Mouse (Mus musculus): ENCODE measurements at regions not wholly inside any gene's neighbourhood (a gene's known extent, or its start where the extent isn't known, plus 50 kb on each side); places are given as distances from the start of the nearest gene placed in this dataset.

DNA sequence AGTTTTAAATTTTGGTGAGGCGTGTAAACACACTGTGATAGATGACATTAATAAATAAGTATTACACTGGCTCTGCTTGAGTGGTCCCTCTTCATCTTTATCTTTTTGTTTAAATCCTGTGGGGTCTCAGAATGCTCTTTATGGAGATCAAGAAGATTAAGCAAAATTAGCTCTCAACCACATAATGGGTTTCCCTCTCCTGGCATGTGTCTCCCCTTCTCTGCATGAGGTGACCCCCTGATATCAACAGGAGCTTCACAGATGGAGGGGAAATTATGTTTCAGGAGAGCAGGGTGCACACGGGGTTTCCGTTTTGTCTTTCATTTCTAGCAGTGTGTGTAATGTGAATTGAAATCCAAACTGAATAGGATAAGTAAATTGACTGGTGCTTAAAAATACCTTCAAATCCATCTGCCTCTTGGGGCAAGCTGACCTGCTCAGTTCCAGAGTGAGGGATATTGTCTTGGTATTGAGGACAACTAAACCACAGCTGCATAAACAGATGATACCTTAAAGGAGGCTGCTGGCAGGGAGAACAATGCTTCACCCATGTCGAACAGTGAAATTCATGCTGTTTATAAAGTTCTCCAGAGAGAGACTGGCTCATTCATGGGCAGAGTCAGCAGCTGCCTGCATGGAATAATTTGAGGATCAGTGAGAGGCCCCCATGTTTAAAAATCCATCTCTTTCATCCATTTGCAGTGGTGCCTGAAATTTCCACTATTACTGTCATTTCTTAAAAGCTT lies 518.3 kb upstream of the Nr2f1 start:
- no peak for DNase-seq

DNA sequence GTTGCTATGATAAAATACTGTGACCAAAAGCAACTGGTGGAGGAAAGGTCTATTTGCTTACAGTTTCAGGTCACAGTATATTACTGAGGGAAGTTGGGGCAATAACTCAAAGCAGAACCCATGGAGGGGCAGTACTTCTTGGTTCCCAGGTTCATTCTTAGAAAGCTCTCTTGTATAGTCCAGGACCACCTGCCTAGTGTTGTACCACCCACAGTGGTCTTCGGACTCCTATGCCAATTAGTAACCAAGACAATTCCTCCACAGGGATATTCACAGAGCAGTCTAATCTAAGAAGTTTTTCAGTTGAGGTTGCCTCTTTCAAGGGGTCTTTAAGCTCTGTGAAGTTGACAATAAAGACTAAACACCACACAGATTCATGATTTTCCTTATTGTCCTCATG lies 517.6 kb upstream of the Nr2f1 start:
- no peak for DNase-seq

DNA sequence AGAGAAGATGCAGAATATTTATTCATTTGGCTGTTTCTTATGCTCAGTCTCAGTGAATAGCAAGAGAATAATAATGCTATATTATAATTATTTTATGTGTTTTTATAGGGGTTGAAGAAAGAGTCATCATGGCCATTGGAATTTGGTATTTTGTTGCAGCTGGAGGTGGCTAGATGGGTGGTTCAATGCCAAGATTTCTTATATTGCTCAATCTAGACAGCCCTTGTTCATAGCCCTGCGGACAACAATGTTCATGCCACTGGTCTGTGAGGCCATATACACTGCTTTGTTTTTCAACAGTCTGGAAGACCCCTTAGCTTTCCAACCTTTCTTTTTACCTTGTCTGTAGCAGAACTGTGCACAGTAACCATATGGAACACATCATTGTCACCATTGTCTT lies 505.1 kb upstream of the Nr2f1 start:
- no peak for DNase-seq

DNA sequence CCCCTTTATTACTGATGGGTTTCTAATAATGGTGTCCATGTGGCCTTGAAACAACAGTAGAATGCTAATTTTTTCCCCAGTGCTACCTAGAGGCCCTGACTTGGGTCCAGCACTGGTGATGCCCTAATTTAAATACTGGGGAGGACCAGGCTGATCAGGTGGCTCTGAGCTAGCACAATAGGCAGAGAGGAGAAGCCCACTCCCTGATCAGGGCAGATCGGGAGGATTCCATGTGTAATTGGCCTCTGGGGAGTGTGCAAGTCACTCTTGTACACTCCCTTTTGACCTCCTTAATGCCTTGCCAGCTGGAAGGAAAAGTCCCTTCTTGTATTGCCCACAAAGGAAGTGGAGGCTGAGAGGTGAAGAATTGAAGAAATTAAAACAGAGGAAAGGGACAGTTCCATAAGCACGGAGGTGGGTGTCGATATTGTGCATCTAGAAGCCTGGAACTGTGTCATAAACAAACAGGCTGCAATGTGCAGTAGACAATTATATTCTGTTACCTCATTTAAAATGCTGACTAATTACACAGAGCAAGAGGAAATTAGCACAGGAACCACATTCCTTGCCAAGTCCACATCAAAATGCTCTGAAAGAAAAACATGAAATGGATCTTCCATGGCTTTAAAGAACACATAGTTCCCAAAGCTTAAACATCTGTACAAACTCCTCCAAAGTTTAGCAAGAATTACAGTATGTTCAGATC lies 498.4 kb upstream of the Nr2f1 start:
- peak; percentile 5 for DNase-seq

DNA sequence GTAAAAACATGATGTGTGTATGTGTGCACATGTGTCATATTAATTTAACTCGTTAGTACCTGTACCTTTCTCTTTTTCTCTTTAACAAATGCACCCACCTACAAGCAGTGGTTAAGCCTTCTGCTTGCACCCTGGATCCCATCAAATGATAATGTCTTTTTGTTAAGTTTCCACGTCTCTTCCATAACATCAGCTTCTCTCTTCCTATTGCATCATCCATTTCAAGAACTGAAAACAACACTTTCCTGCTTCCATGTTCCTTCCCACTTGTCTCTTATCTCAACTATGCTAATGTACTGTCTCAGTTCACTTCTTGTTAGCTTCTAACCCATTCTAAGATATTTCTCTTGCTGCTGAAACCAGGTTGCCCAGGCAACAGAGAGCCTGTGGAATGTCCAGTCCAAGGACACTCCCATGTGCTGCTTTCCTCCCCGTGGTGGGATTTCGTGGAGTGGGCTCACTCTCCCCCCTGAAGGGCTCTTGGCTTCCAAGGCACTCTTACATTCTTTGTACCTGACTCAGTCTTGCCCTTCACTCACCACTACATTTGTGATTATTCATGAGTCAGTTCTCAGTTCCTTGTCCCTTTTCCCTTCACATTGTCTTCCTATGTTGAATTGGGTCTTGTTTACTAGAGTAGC lies 479.8 kb upstream of the Nr2f1 start:
- DNase-seq: no peak

DNA sequence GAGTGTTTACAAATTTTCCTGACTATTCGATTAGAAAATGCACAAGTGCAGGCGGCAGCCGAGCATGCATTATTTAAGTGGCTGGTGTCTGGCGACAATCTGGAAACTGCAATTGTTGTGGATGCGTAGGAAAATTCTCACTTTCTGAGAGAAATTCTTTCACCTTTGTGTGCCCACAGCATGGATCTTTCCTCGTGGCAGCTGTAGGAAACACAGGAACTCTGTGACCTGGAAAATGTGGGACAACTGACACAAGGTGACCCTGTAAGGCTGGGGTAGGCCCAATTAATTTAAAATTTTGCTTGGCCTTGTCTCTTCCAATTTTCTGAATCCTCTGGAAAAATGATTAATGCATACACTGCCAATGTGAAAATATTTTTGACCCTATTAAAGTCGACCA lies 478.7 kb upstream of the Nr2f1 start:
- DNase-seq: no peak

DNA sequence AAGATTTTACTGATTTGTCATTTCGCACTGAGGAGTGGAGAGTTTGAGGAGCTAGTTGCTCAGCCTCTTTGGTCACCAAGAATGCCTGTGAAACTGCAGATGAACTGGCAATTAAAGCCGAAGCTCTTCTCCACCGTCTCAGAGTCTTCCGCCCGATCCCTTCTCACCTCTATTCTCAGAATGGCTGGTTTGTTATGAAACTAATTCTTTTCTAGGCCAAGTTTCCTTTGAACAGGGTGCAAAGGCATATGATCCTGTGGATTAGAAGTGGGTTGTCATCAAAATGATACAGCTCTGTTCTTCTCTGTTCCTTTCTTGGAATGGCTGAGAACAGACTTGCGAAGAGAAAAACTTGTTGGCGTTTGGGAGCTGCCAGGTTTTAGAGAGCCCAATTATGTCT lies 458.7 kb upstream of the Nr2f1 start:
- no peak for DNase-seq

DNA sequence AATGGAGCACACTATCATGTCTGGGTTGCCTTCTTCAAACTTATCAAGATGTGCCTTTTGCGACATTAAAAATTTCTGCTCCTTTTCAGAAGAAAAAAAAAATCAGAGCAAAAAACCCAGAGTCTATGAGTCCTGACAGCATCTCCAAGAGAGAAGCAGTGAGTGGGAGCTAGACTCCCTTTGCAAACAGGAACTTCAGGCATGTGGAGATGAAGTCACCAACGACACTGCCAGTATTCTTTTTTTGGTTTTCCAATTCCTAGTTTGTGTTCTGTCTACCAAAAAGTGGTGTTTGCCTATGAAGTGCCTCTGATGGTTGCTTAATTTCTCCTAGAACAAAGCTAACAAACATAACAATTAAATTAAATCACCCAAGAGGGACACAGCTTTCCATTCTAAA lies 457.2 kb upstream of the Nr2f1 start:
- no peak for DNase-seq

DNA sequence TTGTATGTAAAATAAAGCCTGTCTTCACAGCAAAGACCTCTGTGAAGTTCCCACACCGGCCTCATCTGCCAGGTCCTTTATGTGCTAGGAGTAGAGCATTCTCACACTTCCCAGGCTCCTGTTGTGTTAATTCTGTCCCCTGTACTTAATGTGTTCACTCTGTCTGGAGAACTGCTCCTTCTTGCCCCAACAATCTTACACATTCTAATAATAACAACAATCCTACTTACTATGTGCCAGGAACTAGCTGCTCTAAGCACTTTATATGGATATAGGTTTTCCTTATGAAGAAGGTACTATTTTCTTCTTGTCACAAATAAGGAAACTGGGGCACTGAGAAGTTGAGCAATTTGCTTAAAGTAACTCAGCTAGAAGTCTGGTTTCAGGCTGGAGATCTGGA lies 456.6 kb upstream of the Nr2f1 start:
- DNase-seq: no peak

DNA sequence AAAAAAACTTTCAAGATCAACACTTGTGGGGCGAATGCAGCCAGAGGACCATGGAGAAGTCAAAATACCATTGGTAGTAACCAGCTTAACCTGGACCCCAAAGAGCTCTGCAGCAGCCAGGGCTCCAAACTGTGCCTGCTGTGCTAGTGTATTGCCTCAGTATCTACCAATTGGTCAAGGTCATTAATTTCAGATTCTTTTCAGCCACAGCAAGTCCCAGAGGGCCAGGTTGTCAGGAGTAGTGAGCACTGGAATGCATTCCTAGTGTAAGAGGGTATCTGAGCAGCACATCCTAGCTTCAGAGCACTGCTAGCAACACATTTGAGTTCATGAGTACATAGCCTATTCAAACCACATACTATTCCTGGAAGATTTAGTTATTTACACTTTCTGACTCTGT lies 451.3 kb upstream of the Nr2f1 start:
- DNase-seq: no peak

DNA sequence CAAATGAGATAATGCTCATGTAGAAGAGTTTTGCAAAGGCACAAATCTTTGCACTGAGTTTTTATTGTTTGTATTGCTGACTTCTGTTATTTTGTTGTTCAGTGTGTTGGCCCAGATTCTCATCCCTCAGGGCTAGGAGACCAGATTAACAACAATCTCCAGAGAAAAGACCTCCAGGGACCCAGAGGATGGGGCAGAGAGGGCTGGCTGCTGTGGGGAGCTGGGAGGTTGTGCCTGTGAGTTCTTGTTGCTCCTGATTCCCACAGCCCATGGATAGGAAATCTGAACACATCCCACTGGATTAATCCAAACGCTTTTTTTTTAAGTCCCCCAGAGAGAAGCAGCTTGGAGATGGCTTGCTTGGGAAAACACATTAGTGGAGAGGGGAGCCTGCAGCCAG lies 445.0 kb upstream of the Nr2f1 start:
- DNase-seq: no peak

DNA sequence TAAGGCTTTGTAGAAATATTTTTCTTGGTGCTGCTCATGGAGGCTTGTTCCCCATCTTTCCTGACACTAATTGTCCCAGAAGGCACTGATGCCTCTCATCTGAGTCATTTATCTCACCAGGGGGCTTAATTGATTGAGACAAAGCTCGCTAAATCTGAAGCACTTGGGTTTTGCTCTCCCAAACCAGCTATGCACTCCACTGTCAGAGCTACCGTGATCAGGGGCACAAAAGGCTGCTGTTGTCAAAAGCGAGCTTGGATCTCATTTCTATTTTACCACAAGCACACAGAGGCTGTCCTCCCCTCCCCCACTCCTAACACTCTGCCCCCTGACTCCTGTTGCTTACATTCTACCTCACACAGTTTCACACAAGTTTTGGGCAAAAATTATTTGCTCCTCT lies 443.5 kb upstream of the Nr2f1 start:
- no peak for DNase-seq

DNA sequence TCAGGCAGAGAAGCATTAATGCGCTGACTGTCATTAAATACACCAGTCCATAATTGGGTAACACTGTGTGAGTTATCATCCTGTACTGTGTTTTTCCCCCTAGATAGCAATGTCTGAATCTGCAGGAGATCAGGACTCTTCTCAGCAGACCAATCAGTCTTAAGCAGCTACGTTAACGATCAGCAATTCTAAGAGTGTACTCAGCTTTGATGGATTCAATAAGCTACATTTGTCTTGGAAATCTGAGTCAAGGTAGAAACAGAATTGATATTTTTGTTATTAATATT lies 442.8 kb upstream of the Nr2f1 start:
- DNase-seq: no peak

DNA sequence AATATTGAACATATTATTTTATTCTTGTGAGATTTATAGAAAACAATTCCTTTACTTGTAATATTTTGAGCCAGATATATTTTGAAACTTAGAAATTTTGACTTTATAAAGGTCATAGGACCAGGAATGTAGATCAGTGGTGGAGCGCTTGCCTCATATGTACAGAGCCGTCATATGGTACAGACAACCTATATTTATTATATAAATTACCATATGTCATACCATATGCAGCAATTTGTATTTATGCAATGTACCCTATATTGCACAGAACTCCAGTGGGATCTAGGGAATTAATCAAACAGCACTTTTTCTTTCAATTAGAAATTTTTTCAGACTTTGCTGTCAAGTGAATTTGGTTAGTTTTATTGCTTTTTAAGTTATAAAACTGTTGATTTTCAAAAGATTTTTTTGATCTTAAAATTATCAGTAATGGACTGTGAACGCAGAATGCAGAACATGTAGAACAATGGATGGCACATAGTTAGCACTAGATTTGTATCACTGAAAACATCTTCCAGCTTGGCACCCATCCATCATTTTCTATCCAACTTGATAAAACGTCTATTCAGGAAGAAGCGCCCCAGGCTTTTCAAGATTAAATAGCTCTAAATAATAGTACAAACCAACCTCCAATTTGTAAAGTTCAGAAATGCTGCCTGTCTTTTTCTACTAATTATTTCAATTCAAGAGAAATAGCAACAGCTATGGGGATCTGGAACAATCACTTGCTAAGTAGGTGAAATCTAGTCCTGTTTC lies 442.3 kb upstream of the Nr2f1 start:
- DNase-seq: no peak

DNA sequence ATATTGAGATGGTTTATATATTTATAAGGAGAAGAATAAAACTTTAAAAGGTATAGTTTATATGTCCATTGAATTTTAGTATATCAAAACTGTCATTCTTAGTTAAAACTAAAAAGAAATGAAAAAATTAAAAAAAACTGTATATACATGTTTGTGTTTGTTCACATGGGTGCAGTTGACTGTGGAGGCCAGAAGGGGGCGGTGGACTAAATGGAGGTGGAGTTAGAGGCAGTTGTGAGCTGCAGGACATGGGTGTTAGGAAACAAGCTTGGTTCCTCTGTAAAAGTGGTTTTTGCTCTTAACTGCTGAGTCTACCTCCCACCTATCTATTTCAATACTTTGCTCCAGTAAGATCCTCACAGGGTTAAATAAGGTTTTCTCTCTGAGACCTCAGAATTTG lies 440.8 kb upstream of the Nr2f1 start:
- no peak for DNase-seq

DNA sequence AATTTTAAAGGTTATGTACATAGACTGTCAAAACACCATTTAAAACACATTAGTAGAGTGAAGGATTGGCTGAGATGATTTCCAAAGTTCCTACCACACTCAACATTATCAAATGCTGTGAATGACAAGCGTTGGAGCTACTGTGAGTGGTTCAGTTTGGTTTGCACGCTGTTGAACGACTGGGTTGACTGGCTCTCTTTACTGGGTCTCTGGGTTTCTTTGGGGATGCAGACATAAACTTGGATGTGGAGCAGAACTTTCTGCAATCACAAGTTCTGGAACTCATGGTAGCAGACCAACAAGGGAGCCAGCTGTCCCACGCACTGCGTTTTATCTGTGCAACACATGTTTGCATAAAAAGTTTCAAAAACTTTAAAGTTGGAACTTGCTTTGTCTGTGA lies 438.9 kb upstream of the Nr2f1 start:
- DNase-seq: no peak

DNA sequence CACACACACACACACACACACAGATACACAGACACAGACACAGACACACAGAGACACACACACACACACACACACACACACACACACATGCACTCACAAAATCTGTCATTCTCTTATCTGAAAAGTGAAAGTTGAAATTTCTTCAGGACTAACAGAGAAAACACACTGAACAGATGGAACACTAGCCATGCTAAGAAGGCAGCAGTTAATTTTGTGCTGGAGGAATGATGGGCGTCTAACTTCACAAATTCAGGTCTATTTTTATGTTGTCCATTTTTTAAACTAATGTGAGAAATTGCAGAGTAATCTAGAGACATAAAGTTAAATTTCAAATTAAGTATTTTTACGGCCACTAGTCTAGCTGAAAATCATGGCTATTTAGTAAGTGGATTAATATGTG lies 432.1 kb upstream of the Nr2f1 start:
- DNase-seq: no peak

DNA sequence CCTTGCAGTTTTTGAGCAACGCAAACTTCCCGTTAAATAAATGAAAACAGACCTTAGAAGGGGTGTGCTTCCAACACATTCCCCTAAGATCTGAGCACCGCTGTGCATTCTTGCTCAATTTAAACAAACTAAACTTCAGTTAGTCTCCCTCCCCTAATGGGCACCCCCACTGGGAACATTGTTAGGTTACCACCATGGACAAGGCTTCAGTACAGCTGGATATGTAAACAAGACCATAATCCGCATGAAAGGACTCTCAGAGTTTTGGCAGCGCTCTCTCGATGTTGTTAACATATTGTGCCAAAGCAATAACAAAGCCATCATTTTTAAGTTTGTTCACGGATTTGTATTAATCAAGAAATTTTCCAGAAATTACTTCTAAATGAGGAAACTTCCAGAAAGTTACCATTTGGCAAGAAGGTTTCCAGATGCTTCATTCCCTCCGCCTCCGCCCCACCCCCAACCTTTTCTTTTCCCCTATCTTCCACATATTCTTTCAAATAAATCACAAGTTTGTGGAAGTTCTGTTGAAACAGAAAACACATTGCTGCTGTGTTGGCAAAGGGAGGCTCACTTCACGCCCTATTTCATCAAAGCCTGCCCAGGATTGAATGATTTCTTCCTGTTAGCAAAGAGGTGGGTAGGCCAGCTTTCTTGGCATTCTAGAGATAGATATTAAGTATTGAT lies 429.6 kb upstream of the Nr2f1 start:
- DNase-seq: no peak

DNA sequence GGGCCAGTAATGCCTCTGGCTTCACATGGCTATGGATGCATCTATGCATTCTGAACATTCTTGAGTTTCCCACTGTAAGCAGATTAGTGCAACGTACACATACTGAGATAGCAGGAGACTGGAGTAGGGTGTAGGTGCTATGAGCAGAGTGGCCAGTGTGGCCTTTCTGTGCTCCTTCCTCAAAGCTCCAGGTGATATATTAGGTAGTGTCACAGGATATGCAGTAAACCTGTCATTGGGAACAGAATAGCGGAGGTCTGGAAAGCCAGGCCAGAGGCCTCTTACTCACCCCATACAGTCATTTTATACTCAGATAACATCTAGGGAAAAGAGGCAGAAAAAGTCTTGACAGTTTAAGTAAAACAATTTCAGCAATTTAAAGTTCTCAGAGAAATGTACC lies 424.1 kb upstream of the Nr2f1 start:
- no peak for DNase-seq

DNA sequence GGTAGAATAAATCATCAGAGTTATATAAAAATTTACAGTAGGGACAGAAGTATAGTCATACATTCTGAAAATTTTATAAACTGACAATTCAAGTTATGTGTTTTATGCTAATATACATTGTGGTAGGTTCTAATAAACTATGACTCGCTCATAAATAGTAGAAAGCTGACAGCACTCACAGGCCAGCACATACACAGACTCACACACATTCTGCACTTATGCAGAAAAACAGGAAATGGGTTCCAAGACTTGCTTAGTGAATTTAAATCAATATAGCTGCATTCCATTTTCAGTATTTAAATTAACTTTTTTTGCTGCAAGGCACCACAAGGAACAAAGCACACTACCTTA lies 403.3 kb upstream of the Nr2f1 start:
- no peak for DNase-seq

DNA sequence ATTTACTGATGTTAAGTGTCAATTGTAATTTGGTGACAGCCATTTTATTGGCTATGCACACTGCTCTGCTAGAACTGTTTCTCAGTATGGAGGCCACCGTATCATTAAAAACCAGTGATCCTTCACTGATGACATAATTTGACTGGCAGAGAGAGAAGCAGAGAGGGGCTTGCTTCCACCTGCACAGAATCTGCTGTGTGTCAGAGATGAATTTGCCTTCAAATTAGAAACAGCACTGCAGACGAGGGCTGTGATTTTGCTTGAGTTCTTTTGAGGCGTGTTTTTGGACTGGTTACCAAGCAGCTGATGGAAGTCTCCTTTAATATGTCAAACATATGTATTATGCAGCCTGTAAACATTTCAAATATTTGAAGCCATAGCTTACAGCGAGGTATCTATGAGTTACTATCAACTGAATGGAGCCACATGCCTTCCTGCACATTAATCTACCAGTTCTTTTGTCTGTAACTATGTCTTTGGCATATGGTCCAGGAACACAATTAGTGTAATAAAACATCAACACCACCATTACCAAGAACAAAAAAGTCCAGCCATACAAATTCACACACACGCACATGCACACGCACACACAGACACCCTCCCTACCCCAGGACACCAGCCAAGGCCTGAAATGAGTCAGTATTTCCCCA lies 402.8 kb upstream of the Nr2f1 start:
- DNase-seq: no peak

DNA sequence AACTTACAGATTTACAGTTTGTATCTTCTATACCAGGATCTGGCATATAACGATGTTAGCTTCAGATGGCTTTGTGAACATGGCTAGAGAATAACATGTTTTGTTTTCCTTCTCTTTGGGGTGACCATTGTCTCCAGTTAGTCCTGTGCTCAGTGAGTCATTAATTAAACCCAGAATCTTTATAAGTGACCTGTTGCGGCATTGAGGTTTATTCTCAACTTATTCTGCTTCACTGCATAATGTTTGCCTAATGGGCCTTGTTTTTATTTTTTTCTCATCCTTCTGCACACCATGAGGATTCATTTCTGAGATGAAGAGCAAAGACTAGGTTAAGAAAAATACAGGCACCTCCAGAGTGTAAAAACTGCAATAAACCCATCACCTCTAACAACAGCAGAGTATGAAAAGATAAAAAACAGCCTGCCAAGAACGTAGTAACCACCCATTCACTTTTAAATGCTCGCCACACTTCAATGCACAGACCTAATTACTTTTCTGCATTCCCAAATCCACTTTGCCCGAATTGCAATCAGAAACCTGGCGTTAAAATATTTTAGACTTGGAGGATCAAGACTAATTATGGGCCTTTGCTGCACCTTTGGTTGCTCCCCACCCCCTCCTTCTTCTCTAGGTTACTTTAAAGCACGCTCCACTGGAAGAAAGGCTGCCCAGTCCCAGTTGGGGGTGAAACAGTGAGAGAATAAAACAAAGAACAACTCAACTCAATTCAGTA lies 381.5 kb upstream of the Nr2f1 start:
- DNase-seq: peak; percentile 30

Measured in kidney, adult 9 months (tissue).